Mouse (Mus musculus): ENCODE measurements at regions not wholly inside any gene's neighbourhood (a gene's known extent, or its start where the extent isn't known, plus 50 kb on each side); places are given as distances from the start of the nearest gene placed in this dataset.

- H3K27me3 ChIP-seq (replicated peaks; ENCODE audit: control insufficient read depth, insufficient read depth, low read length) = no peaks in the 10 kb centered on the region
- no peaks in the 10 kb centered on the region for H3K36me3 ChIP-seq (ENCODE audit: control insufficient read depth, insufficient read depth, low read length)
- ATAC-seq (replicated peaks; ENCODE audit: low FRiP score) (no peak), DNase-seq (ENCODE audit: low spot score) (no peak)
- H3K4me1 ChIP-seq (replicated peaks; ENCODE audit: control insufficient read depth, insufficient read depth, low read length) = no peaks in the 10 kb centered on the region
- H3K9ac ChIP-seq (ENCODE audit: low read depth, low read length) = no peak overlapping the region
- H3K27ac ChIP-seq (ENCODE audit: low read depth, low read length) = no peak overlapping the region
- H3K4me2 ChIP-seq = no peak overlapping the region
- H3K9me3 ChIP-seq (ENCODE audit: control insufficient read depth, low read length) = no peaks in the 10 kb centered on the region
- 88% methylated on average over 1 of the region's 1 CpGs for WGBS
- no peak overlapping the region for H3K4me3 ChIP-seq (ENCODE audit: low read depth, low read length)
Measured at GRCm38 (mm10) chr11:90981626-90982025, 293.5 kb upstream of the Tom1l1 start.

- no peak for ATAC-seq (replicated peaks; ENCODE audit: low FRiP score)
- Histone ChIP-seq H3K27me3 (replicated peaks; ENCODE audit: control insufficient read depth, insufficient read depth, low read length) (no peaks in the 10 kb centered on the region), H3K9ac (ENCODE audit: low read depth, low read length) (no peak overlapping the region), H3K27ac (ENCODE audit: low read depth, low read length) (no peak overlapping the region), H3K9me3 (ENCODE audit: control insufficient read depth, low read length) (no peaks in the 10 kb centered on the region), H3K4me2 (no peak overlapping the region), H3K4me3 (ENCODE audit: low read depth, low read length) (no peak overlapping the region), H3K36me3 (ENCODE audit: control insufficient read depth, insufficient read depth, low read length) (no peaks in the 10 kb centered on the region), H3K4me1 (replicated peaks; ENCODE audit: control insufficient read depth, insufficient read depth, low read length) (no peaks in the 10 kb centered on the region)
- no peak for DNase-seq (ENCODE audit: low spot score)
- 73% methylated on average over 3 of the region's 3 CpGs for WGBS
Measured at GRCm38 (mm10) chr11:90978234-90978633, 290.1 kb upstream of the Tom1l1 start.

- no peaks in the 10 kb centered on the region for H3K4me1 ChIP-seq (replicated peaks; ENCODE audit: control insufficient read depth, insufficient read depth, low read length)
- H3K4me2 ChIP-seq = no peak overlapping the region
- H3K27ac ChIP-seq (ENCODE audit: low read depth, low read length) = no peak overlapping the region
- H3K27me3 ChIP-seq (replicated peaks; ENCODE audit: control insufficient read depth, insufficient read depth, low read length) = no peaks in the 10 kb centered on the region
- WGBS = 79% methylated on average over 5 of the region's 5 CpGs
- ATAC-seq (replicated peaks; ENCODE audit: low FRiP score) (no peak), DNase-seq (ENCODE audit: low spot score) (no peak)
- no peak overlapping the region for H3K9ac ChIP-seq (ENCODE audit: low read depth, low read length)
- no peaks in the 10 kb centered on the region for H3K36me3 ChIP-seq (ENCODE audit: control insufficient read depth, insufficient read depth, low read length)
- no peak overlapping the region for H3K4me3 ChIP-seq (ENCODE audit: low read depth, low read length)
- no peaks in the 10 kb centered on the region for H3K9me3 ChIP-seq (ENCODE audit: control insufficient read depth, low read length)
Measured at GRCm38 (mm10) chr11:90941076-90941475, 252.9 kb upstream of the Tom1l1 start.

GRCm38 (mm10) chr11:90925738-90926137 lies 237.6 kb upstream of the Tom1l1 start:
- H3K4me2 ChIP-seq = no peak overlapping the region
- no peak for DNase-seq (ENCODE audit: low spot score)
- H3K9me3 ChIP-seq (ENCODE audit: control insufficient read depth, low read length) = no peaks in the 10 kb centered on the region

GRCm38 (mm10) chr11:90917782-90918181 lies 229.6 kb upstream of the Tom1l1 start:
- ATAC-seq (replicated peaks; ENCODE audit: low FRiP score) (no peak), DNase-seq (ENCODE audit: low spot score) (no peak)
- no peaks in the 10 kb centered on the region for H3K36me3 ChIP-seq (ENCODE audit: control insufficient read depth, insufficient read depth, low read length)
- no peak overlapping the region for H3K27ac ChIP-seq (ENCODE audit: low read depth, low read length)
- no peak overlapping the region for H3K4me3 ChIP-seq (ENCODE audit: low read depth, low read length)
- H3K27me3 ChIP-seq (replicated peaks; ENCODE audit: control insufficient read depth, insufficient read depth, low read length) = no peaks in the 10 kb centered on the region
- no peak overlapping the region for H3K9ac ChIP-seq (ENCODE audit: low read depth, low read length)
- no peak overlapping the region for H3K4me2 ChIP-seq
- no peaks in the 10 kb centered on the region for H3K9me3 ChIP-seq (ENCODE audit: control insufficient read depth, low read length)
- WGBS = 57% methylated on average over 3 of the region's 3 CpGs
- H3K4me1 ChIP-seq (replicated peaks; ENCODE audit: control insufficient read depth, insufficient read depth, low read length) = no peaks in the 10 kb centered on the region

More at GRCm38 (mm10) chr11:90925738-90926137, 237.6 kb upstream of the Tom1l1 start:
- no peaks in the 10 kb centered on the region for H3K4me1 ChIP-seq (replicated peaks; ENCODE audit: control insufficient read depth, insufficient read depth, low read length)
- H3K27ac ChIP-seq (ENCODE audit: low read depth, low read length) = no peak overlapping the region
- H3K9ac ChIP-seq (ENCODE audit: low read depth, low read length) = no peak overlapping the region
- ATAC-seq (replicated peaks; ENCODE audit: low FRiP score) = no peak
- H3K4me3 ChIP-seq (ENCODE audit: low read depth, low read length) = no peak overlapping the region
- H3K27me3 ChIP-seq (replicated peaks; ENCODE audit: control insufficient read depth, insufficient read depth, low read length) = no peaks in the 10 kb centered on the region
- no peaks in the 10 kb centered on the region for H3K36me3 ChIP-seq (ENCODE audit: control insufficient read depth, insufficient read depth, low read length)

- H3K4me2 ChIP-seq = no peak overlapping the region
- no peaks in the 10 kb centered on the region for H3K36me3 ChIP-seq (ENCODE audit: control insufficient read depth, insufficient read depth, low read length)
- no peak overlapping the region for H3K9ac ChIP-seq (ENCODE audit: low read depth, low read length)
- no peaks in the 10 kb centered on the region for H3K9me3 ChIP-seq (ENCODE audit: control insufficient read depth, low read length)
- DNase-seq (ENCODE audit: low spot score) (no peak), ATAC-seq (replicated peaks; ENCODE audit: low FRiP score) (no peak)
- no peaks in the 10 kb centered on the region for H3K4me1 ChIP-seq (replicated peaks; ENCODE audit: control insufficient read depth, insufficient read depth, low read length)
- H3K27ac ChIP-seq (ENCODE audit: low read depth, low read length) = no peak overlapping the region
- WGBS = 68% methylated on average over 3 of the region's 3 CpGs
- no peak overlapping the region for H3K4me3 ChIP-seq (ENCODE audit: low read depth, low read length)
- no peaks in the 10 kb centered on the region for H3K27me3 ChIP-seq (replicated peaks; ENCODE audit: control insufficient read depth, insufficient read depth, low read length)
Measured at GRCm38 (mm10) chr11:90894236-90894635, 206.1 kb upstream of the Tom1l1 start.

- no peaks in the 10 kb centered on the region for H3K9me3 ChIP-seq (ENCODE audit: control insufficient read depth, low read length)
- ATAC-seq (replicated peaks; ENCODE audit: low FRiP score) (no peak), DNase-seq (ENCODE audit: low spot score) (no peak)
- no peak overlapping the region for H3K4me3 ChIP-seq (ENCODE audit: low read depth, low read length)
- no peaks in the 10 kb centered on the region for H3K27me3 ChIP-seq (replicated peaks; ENCODE audit: control insufficient read depth, insufficient read depth, low read length)
- H3K27ac ChIP-seq (ENCODE audit: low read depth, low read length) = no peak overlapping the region
- H3K36me3 ChIP-seq (ENCODE audit: control insufficient read depth, insufficient read depth, low read length) = no peaks in the 10 kb centered on the region
- H3K9ac ChIP-seq (ENCODE audit: low read depth, low read length) = no peak overlapping the region
- no peak overlapping the region for H3K4me2 ChIP-seq
- H3K4me1 ChIP-seq (replicated peaks; ENCODE audit: control insufficient read depth, insufficient read depth, low read length) = no peaks in the 10 kb centered on the region
Measured at GRCm38 (mm10) chr11:90873122-90873521, 185.0 kb upstream of the Tom1l1 start.

- no peak for DNase-seq (ENCODE audit: low spot score)
- no peak overlapping the region for H3K4me3 ChIP-seq (ENCODE audit: low read depth, low read length)
Measured at GRCm38 (mm10) chr11:90871686-90872085, 183.5 kb upstream of the Tom1l1 start.

GRCm38 (mm10) chr11:90863981-90864760 lies 176.0 kb upstream of the Tom1l1 start:
- H3K4me1 ChIP-seq (replicated peaks; ENCODE audit: control insufficient read depth, insufficient read depth, low read length) = no peaks in the 10 kb centered on the region
- H3K36me3 ChIP-seq (ENCODE audit: control insufficient read depth, insufficient read depth, low read length) = no peaks in the 10 kb centered on the region
- DNase-seq (ENCODE audit: low spot score) = no peak
- no peak overlapping the region for H3K4me3 ChIP-seq (ENCODE audit: low read depth, low read length)
- no peaks in the 10 kb centered on the region for H3K9me3 ChIP-seq (ENCODE audit: control insufficient read depth, low read length)
- H3K27ac ChIP-seq (ENCODE audit: low read depth, low read length) = no peak overlapping the region
- WGBS = 68% methylated on average over 4 of the region's 4 CpGs
- no peak overlapping the region for H3K9ac ChIP-seq (ENCODE audit: low read depth, low read length)
- no peak for ATAC-seq (replicated peaks; ENCODE audit: low FRiP score)
- H3K4me2 ChIP-seq = no peak overlapping the region
- H3K27me3 ChIP-seq (replicated peaks; ENCODE audit: control insufficient read depth, insufficient read depth, low read length) = no peaks in the 10 kb centered on the region

More at GRCm38 (mm10) chr11:90871686-90872085, 183.5 kb upstream of the Tom1l1 start:
- H3K27me3 ChIP-seq (replicated peaks; ENCODE audit: control insufficient read depth, insufficient read depth, low read length) = no peaks in the 10 kb centered on the region
- H3K4me2 ChIP-seq = no peak overlapping the region
- WGBS = 90% methylated on average over 2 of the region's 2 CpGs
- H3K9me3 ChIP-seq (ENCODE audit: control insufficient read depth, low read length) = no peaks in the 10 kb centered on the region
- H3K36me3 ChIP-seq (ENCODE audit: control insufficient read depth, insufficient read depth, low read length) = no peaks in the 10 kb centered on the region
- H3K4me1 ChIP-seq (replicated peaks; ENCODE audit: control insufficient read depth, insufficient read depth, low read length) = no peaks in the 10 kb centered on the region
- H3K27ac ChIP-seq (ENCODE audit: low read depth, low read length) = no peak overlapping the region
- ATAC-seq (replicated peaks; ENCODE audit: low FRiP score) = no peak
- no peak overlapping the region for H3K9ac ChIP-seq (ENCODE audit: low read depth, low read length)
